Comparison of ENCODE assay signal across 9 mouse cellular contexts in the genomic region with DNA sequence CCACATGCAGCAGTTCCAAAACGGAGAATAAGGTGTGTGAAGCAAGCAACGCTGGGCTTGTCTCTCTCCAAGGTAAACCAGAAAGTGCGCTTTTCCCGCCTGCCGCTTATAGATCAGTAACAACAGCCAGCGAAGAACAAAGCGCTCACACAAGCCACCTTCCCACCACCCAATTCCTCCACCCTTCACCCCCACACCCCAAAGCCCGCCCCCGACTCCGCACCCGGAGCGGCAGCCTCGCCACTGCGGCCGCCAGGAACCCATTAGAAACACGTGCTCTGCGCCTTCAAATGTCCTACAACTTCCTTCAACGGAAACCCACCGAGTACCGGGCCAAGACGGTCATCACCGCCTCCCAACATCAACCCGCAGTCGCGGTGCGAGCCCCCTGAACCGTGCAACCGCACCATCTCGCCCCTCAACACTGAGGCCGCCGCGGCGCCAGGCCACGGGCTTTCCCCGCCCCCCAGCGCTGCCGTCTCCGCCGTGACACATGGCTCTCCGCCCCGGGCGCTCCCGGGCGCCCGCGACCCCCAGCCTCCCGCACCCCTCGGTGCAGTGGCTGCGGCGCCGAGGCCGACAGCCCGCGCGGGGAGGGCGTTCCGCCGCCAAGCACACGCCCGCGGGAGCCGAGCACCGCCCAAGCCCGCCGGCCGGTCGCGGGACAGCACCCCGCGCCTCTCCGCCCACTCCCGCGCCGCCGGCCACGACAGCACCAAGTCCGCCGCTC. TPM values are rescaled to one million over a fixed set of nuclear protein-coding genes. Genes with fewer than 3 reads are reported as not detected.
A peak's percentile ranks its signal among the peaks of the same experiment; 100 is the strongest.
DNase-seq lines count a peak whose midpoint lies in the region; ATAC-seq and TF ChIP-seq lines count a peak whose summit lies in the region.
"Had no signal": no experiment of that assay in that cellular context is flagged by ENCODE, and none has a peak within 500 bp of the region (broad histone marks: within the 10 kb centered on the region; RNA-seq: fewer than 3 reads in every experiment).

No protein-coding gene starts in this region.

- ATAC-seq in forebrain, embryonic 12.5 days (ENCODE audit: low FRiP score), result peak; percentile 5; the same call in 1 of the 2 replicates
- ATAC-seq in liver, embryonic 16.5 days (ENCODE audit: low read depth), result peak; percentile 49

- H3K4me2 ChIP-seq in forebrain, embryonic 12.5 days, result peak overlapping the region; percentile 68
- H3K4me2 ChIP-seq in liver, embryonic 16.5 days (ENCODE audit: low read depth, low read length), result peak overlapping the region; percentile 97

- peak overlapping the region; percentile 100 for H3K4me3 ChIP-seq in forebrain, embryonic 12.5 days (replicated peaks)
- peak overlapping the region; percentile 96 for H3K4me3 ChIP-seq in liver, embryonic 16.5 days (ENCODE audit: low read depth, low read length)
- peak overlapping the region; percentile 81 for H3K4me3 ChIP-seq in olfactory bulb, adult 2 months (ENCODE audit: insufficient read depth, low read depth, low read length)

- TF ChIP-seq POLR2A in olfactory bulb, adult 2 months (IDR thresholded peaks at IDR 0.05; ENCODE audit: insufficient read depth, low read depth, low read length), result no peak

- H3K27me3 ChIP-seq in forebrain, embryonic 12.5 days, result peaks cover 6% of the 10 kb centered on the region; the same call in 1 of the 2 replicates
- H3K27me3 ChIP-seq in liver, embryonic 16.5 days (ENCODE audit: control insufficient read depth, insufficient read depth, low read depth, low read length), result peaks cover 5% of the 10 kb centered on the region; the same call in 1 of the 2 replicates

- no peaks in the 10 kb centered on the region for H3K9me3 ChIP-seq in forebrain, embryonic 12.5 days
- no peaks in the 10 kb centered on the region for H3K9me3 ChIP-seq in liver, embryonic 16.5 days (replicated peaks; ENCODE audit: control insufficient read depth, low read length)

- H3K36me3 ChIP-seq in forebrain, embryonic 12.5 days (replicated peaks), result peaks cover 14% of the 10 kb centered on the region
- peaks cover 7% of the 10 kb centered on the region for H3K36me3 ChIP-seq in liver, embryonic 16.5 days (ENCODE audit: control insufficient read depth, insufficient read depth)

- peak overlapping the region; percentile 100 for H3K27ac ChIP-seq in forebrain, embryonic 12.5 days
- peak overlapping the region; percentile 91 for H3K27ac ChIP-seq in liver, embryonic 16.5 days (ENCODE audit: low read length)
- H3K27ac ChIP-seq in olfactory bulb, adult 2 months (ENCODE audit: insufficient read depth, low read depth, low read length), result peak overlapping the region; percentile 16; the same call in 1 of the 2 replicates

- under 1% methylated on average over 65 of the region's 78 CpGs for WGBS in forebrain, embryonic 12.5 days
- WGBS in liver, embryonic 16.5 days (ENCODE audit: insufficient replicate concordance), result under 1% methylated on average over 65 of the region's 78 CpGs
- under 1% methylated on average over 77 of the region's 78 CpGs for WGBS in olfactory bulb, adult 2 months

- intact Hi-C loops in heart, postnatal 10 days (cut with DNase I), result loop anchor here (2.0 kb wide), 2 partner anchors 36 to 66 kb away; no protein-coding TSS in a partner anchor

- peak overlapping the region; percentile 99 for H3K9ac ChIP-seq in forebrain, embryonic 12.5 days
- H3K9ac ChIP-seq in liver, embryonic 16.5 days (ENCODE audit: low read depth, low read length), result peak overlapping the region; percentile 92

- DNase-seq in ES-CJ7 (ENCODE audit: low read depth, low spot score), result peak; percentile 57
- DNase-seq in c-Kit-negative CD71-positive TER-119-positive erythroid progenitor cells, embryonic 14.5 days (ENCODE audit: low read depth, low spot score), result peak; percentile 41
- peak; percentile 54 to 61 for DNase-seq in heart, postnatal 10 days
- peak; percentile 24 to 65 for DNase-seq in kidney, postnatal 36 days
- DNase-seq in thymus, adult 18-20 months, result peak; percentile 57 to 59

- peaks cover 17% of the 10 kb centered on the region for H3K4me1 ChIP-seq in forebrain, embryonic 12.5 days
- peaks cover 17% of the 10 kb centered on the region for H3K4me1 ChIP-seq in liver, embryonic 16.5 days (ENCODE audit: control insufficient read depth, low read depth, low read length)
- no peaks in the 10 kb centered on the region for H3K4me1 ChIP-seq in olfactory bulb, adult 2 months (ENCODE audit: control insufficient read depth, insufficient read depth, low read length)

- no peak for TF ChIP-seq CTCF in olfactory bulb, adult 2 months (IDR thresholded peaks at IDR 0.05; ENCODE audit: insufficient read depth, low read depth, low read length)

RNA-seq across cellular contexts. Expression of a gene that starts 1.1 kb away (rescaled TPM):
- 153 and 154 TPM in 2 replicates for polyA plus RNA-seq in forebrain, embryonic 12.5 days (2016; fragmentation: Nextera tagmentation; extraction: Ambion mirVana)
- 10 to 100 TPM; 79.1 to 80.1 TPM for total RNA-seq in heart, postnatal 10 days (2021)
- polyA plus RNA-seq in liver, embryonic 16.5 days (2015; fragmentation: Nextera tagmentation; extraction: Ambion mirVana), result 26.1 and 27.0 TPM in 2 replicates
- 280 TPM in 1 of 2 replicates, not detected in the other for polyA plus RNA-seq in olfactory bulb, adult 2 months (2012; ENCODE audit: insufficient read depth, insufficient read length, low replicate concordance, missing spikeins)

RNA-seq across cellular contexts. Expression of a gene that starts 24.8 kb away (rescaled TPM):
- 0.42 and 1.2 TPM in 2 replicates for polyA plus RNA-seq in forebrain, embryonic 12.5 days (2016; fragmentation: Nextera tagmentation; extraction: Ambion mirVana)
- total RNA-seq in heart, postnatal 10 days (2021), result 1 to 10 TPM in 1 of 2 experiments, under 1 TPM in 1; 0.45 to 1.1 TPM
- polyA plus RNA-seq in liver, embryonic 16.5 days (2015; fragmentation: Nextera tagmentation; extraction: Ambion mirVana), result 0.18 TPM in 1 of 2 replicates, not detected in the other
- polyA plus RNA-seq in olfactory bulb, adult 2 months (2012; ENCODE audit: insufficient read depth, insufficient read length, low replicate concordance, missing spikeins), result not detected in 2 replicates
- polyA plus RNA-seq: large intestine, adult 2 months had no signal

RNA-seq across cellular contexts. Expression of a gene that starts 42.5 kb away (rescaled TPM):
- 22.4 and 25.0 TPM in 2 replicates for polyA plus RNA-seq in forebrain, embryonic 12.5 days (2016; fragmentation: Nextera tagmentation; extraction: Ambion mirVana)
- 10 to 100 TPM; 32.1 to 32.5 TPM for total RNA-seq in heart, postnatal 10 days (2021)
- polyA plus RNA-seq in liver, embryonic 16.5 days (2015; fragmentation: Nextera tagmentation; extraction: Ambion mirVana), result 12.3 and 12.8 TPM in 2 replicates
- polyA plus RNA-seq in olfactory bulb, adult 2 months (2012; ENCODE audit: insufficient read depth, insufficient read length, low replicate concordance, missing spikeins), result not detected in 2 replicates

Comparison
In these comparisons a context has a peak if more than half of its experiments do, and no peak if none do; other contexts are left out.
1. Peak in every context shown above with its lines: DNase-seq, ATAC-seq, H3K4me3 ChIP-seq and H3K27ac ChIP-seq.
2. H3K27ac ChIP-seq: peak in every context shown above with its lines; median percentile 100 in forebrain, embryonic 12.5 days; 91 in liver, embryonic 16.5 days; 16 in olfactory bulb, adult 2 months.
3. RNA of a gene that starts 42.5 kb away (polyA plus RNA-seq): 22.4 to 25.0 TPM in forebrain, embryonic 12.5 days and 12.3 to 12.8 TPM in liver, embryonic 16.5 days; not detected in olfactory bulb, adult 2 months; every median in the first group is over 10 times any median in the second.